Mouse (Mus musculus) liver, embryonic 14.5 days (tissue): ENCODE data around the gene Ankrd33b.

Experiments
- CTCF ChIP-seq: IDR thresholded peaks from 2 replicates; pipeline ENCODE4 v1.5.1; 2016; ENCODE audit warnings: antibody characterized with exemption, low read depth, control low read depth
- EP300 ChIP-seq: IDR thresholded peaks from 2 replicates; pipeline ENCODE4 v1.6.1; 2016; ENCODE audit warnings: antibody characterized with exemption, low read depth

DNA sequence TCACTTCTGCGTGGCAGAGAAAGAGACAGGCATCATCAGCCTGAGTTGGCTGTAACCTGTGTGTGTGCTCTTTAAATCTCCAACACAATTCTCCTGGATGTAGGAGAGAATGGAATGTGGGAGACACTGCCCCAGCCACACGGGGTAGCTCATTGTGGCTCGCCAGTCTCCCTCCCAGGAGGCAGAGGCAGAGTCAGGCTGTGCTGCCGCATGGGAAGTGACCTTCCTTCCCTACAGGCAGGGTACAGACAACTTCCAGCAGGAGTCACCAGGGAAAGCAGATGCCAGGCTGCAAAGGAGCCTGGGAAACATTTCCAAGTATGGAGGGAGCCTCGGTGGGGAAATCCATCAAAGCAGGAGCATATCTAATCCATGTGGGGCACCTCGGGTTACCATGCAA, 62.3 kb downstream of the Ankrd33b start:
- TF ChIP-seq CTCF (no peak), EP300 (no peak)
